Mouse (Mus musculus) olfactory bulb, adult 2 months (tissue): Measurements from ENCODE around the gene Tlcd2.

ENCODE experiments used
- CTCF ChIP-seq: fragments of 200-500 bp; IDR thresholded peaks from 2 replicates; pipeline ENCODE4 v1.5.1; 2012; ENCODE audit warnings: low read depth, mild to moderate bottlenecking, low read length, moderate library complexity; ENCODE audit not compliant: insufficient read depth
- POLR2A ChIP-seq: fragments of 200-500 bp; IDR thresholded peaks from 2 replicates; pipeline ENCODE4 v1.6.1; 2012; ENCODE audit warnings: mild to moderate bottlenecking, low read depth, low read length, moderate library complexity; ENCODE audit not compliant: insufficient read depth

- TF ChIP-seq CTCF = no peak
- TF ChIP-seq POLR2A = no peak
Measured at GRCm38 (mm10) chr11:75459141-75459711, 2.3 kb upstream of the Tlcd2 start.
